Mouse (Mus musculus) heart, embryonic 16.5 days (tissue): ENCODE measurements around the gene Pim3. TPM values are rescaled to one million over a fixed set of nuclear protein-coding genes. Genes with fewer than 3 reads are reported as not detected.

Experiments
- polyA plus RNA-seq: library from polyadenylated mRNA; unstranded; fragments of >200 nt; fragmentation: Nextera tagmentation; extraction: Ambion mirVana; gene quantifications from 2 replicates; pipeline ENCODE4 v1.2.1, GENCODE M21; 2015

Gene Pim3
- polyA plus RNA-seq, 1 experiment from 2014 or later = 69.8 TPM

Other genes starting within 250 kb of the Pim3 start
- gene Brd1, start 128.0 kb upstream of the Pim3 start, polyA plus RNA-seq = 12.0 and 12.3 TPM in 2 replicates
- gene Zbed4, start 110.5 kb upstream of the Pim3 start, polyA plus RNA-seq = 13.4 and 14.1 TPM in 2 replicates
- gene Alg12, start 42.9 kb upstream of the Pim3 start, polyA plus RNA-seq = 10.1 and 11.1 TPM in 2 replicates
- 57.1 and 61.9 TPM in 2 replicates for gene Creld2, start 42.5 kb upstream of the Pim3 start, polyA plus RNA-seq
- gene Ttll8, start 92.2 kb downstream of the Pim3 start, polyA plus RNA-seq = not detected in 2 replicates
- 0.05 and 0.24 TPM in 2 replicates for gene Mlc1, start 116.8 kb downstream of the Pim3 start, polyA plus RNA-seq
- 77.6 and 85.3 TPM in 2 replicates for gene Mov10l1, start 120.7 kb downstream of the Pim3 start, polyA plus RNA-seq
- gene Panx2, start 197.5 kb downstream of the Pim3 start, polyA plus RNA-seq = 1.3 and 1.4 TPM in 2 replicates
- 54.0 and 55.9 TPM in 2 replicates for gene Trabd, start 212.9 kb downstream of the Pim3 start, polyA plus RNA-seq
- gene Selenoo, start 226.9 kb downstream of the Pim3 start, polyA plus RNA-seq = 11.0 and 14.0 TPM in 2 replicates